Mouse (Mus musculus) intestine, embryonic 14.5 days (tissue): ENCODE data around the gene Med21. TPM values are rescaled to one million over a fixed set of nuclear protein-coding genes. Genes with fewer than 3 reads are reported as not detected.

Source experiments
- ATAC-seq: fragments of 200-750 bp; cut with Nextera tagmentation; replicated peaks from 2 replicates; pipeline ENCODE4 v1.8.0; 2017; ENCODE audit warnings: low read depth, moderate number of reproducible peaks, moderate TSS enrichment, moderate library complexity; ENCODE audit not compliant: low FRiP score, low TSS enrichment
- DNase-seq: peaks from one replicate; pipeline ENCODE4 v3.0.0-alpha.2; 2018; ENCODE audit warnings: low spot score
- H3K27ac ChIP-seq: fragments of 300-500 bp; sonication (generic); 2 replicates; pipeline ENCODE4 v1.5.1; 2014; ENCODE audit warnings: low read depth, mild to moderate bottlenecking, control low read depth
- H3K27me3 ChIP-seq: fragments of 300-500 bp; sonication (generic); replicated peaks from 2 replicates; pipeline ENCODE4 v1.6.1; 2014; ENCODE audit warnings: low read length, control low read depth; ENCODE audit not compliant: control insufficient read depth, insufficient read depth
- H3K36me3 ChIP-seq: fragments of 300-500 bp; sonication (generic); 2 replicates; pipeline ENCODE4 v1.6.1; 2014; ENCODE audit warnings: low read length, control low read depth; ENCODE audit not compliant: control insufficient read depth, insufficient read depth
- H3K4me1 ChIP-seq: fragments of 300-500 bp; sonication (generic); replicated peaks from 2 replicates; pipeline ENCODE4 v1.6.1; 2014; ENCODE audit warnings: low read length, control low read depth, mixed read lengths; ENCODE audit not compliant: control insufficient read depth, insufficient read depth
- H3K4me2 ChIP-seq: fragments of 300-500 bp; sonication (generic); 2 replicates; pipeline ENCODE4 v1.6.1; 2014; ENCODE audit warnings: low read length
- H3K4me3 ChIP-seq: fragments of 300-500 bp; sonication (generic); 2 replicates; pipeline ENCODE4 v1.5.1; 2014; ENCODE audit warnings: low read depth, low read length, control low read depth, mixed read lengths
- H3K9ac ChIP-seq: fragments of 300-500 bp; sonication (generic); 2 replicates; pipeline ENCODE4 v1.6.1; 2014; ENCODE audit warnings: mild to moderate bottlenecking, low read length
- H3K9me3 ChIP-seq: fragments of 300-500 bp; sonication (generic); 2 replicates; pipeline ENCODE4 v1.6.1; 2016; ENCODE audit warnings: low read length, control low read depth; ENCODE audit not compliant: control insufficient read depth
- WGBS: fragments of 180-500 bp; shearing (Covaris S2); extraction: QIAGEN DNeasy Blood & Tissue Kit; methylation state at CpG from one replicate; pipeline ENCODE4 v1.1.7; 2014; 5-methylcytosine and 5-hydroxymethylcytosine counted together
- polyA plus RNA-seq: library from polyadenylated mRNA; unstranded; fragments of >200 nt; fragmentation: Nextera tagmentation; extraction: Ambion mirVana; gene quantifications from 2 replicates; pipeline ENCODE4 v1.2.1, GENCODE M21; 2014

The Med21 gene
- polyA plus RNA-seq = 119 and 124 TPM in 2 replicates

DNA sequence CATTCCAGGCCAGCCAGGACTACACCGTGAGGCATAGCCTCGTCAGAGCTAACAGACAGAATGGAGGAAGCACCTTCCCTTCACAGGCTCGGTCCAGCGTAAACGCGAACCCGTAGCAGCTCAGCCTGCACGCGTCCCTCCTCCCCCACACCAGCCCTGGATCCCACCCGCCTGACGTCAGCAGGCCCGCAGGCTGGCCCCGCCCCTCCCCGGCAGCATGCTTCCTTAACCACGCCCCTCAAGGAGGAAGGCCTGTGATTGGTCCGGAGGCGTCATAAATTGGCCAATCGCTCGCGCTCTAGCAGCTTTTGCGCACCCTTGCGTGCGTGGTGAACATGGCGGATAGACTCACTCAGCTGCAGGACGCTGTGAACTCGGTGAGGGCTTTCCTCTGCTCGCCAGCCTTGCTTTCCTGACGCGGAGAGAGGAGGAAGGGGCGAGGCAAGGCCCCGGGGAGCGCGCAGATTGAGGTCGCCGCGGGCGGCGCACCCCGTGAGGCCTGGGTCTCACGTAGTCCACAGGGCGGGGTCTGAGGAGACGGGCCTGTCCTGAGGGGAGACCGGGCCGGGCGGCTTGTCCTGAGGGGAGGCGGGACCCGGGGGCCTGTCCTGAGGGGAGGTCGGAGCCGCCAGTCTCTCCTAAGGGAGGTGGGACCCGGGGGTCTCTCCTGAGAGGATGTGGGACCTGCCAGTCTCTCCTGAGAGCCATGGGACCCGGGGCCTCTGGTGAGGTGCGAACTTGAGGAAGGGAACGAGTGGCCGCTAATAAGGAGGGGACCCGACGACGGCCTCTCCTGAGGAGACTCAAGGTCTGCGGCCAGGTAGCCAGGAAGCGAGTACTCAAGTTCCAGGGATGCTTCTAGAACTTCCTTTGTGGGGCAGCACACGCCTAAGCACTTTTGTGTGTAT, at the start of gene Med21, which contains the start of gene Tm7sf3:
TSS of gene Med21 (plus strand) at position 272 of the 908 bp plus-strand sequence.
TSS of gene Tm7sf3 (minus strand) at position 549 of the 908 bp plus-strand sequence.
- peak within 1 kb of the TSS; percentile 87 for H3K4me2 ChIP-seq
- DNase-seq (peak; percentile 98), ATAC-seq (peak; percentile 97)
- H3K4me3 ChIP-seq = peak within 1 kb of the TSS; percentile 76
- peaks cover 8% of the 10 kb centered on the region for H3K4me1 ChIP-seq
- H3K27ac ChIP-seq = peak within 1 kb of the TSS; percentile 90
- H3K9ac ChIP-seq = peak within 1 kb of the TSS; percentile 86
- under 1% methylated on average over 59 of the region's 60 CpGs for WGBS
- no peaks in the 10 kb centered on the region for H3K9me3 ChIP-seq
- no peaks in the 10 kb centered on the region for H3K27me3 ChIP-seq
- no peaks in the 10 kb centered on the region for H3K36me3 ChIP-seq

- no peak for ATAC-seq
- no peak overlapping the region for H3K27ac ChIP-seq
- peak; percentile 35 for DNase-seq
- no peak overlapping the region for H3K4me3 ChIP-seq
- no peak overlapping the region for H3K4me2 ChIP-seq
- no peaks in the 10 kb centered on the region for H3K4me1 ChIP-seq
- H3K9me3 ChIP-seq = no peaks in the 10 kb centered on the region
- H3K9ac ChIP-seq = no peak overlapping the region
- H3K27me3 ChIP-seq = no peaks in the 10 kb centered on the region
- 83% methylated on average over 4 of the region's 4 CpGs for WGBS
- peaks cover 73% of the 10 kb centered on the region for H3K36me3 ChIP-seq
Measured at GRCm38 (mm10) chr6:146602601-146603000, 39.7 kb upstream of the Med21 start.

- peak; percentile 43 for DNase-seq
- H3K9me3 ChIP-seq = no peaks in the 10 kb centered on the region
- H3K9ac ChIP-seq = no peak overlapping the region
- ATAC-seq = no peak
- H3K36me3 ChIP-seq = peaks cover 67% of the 10 kb centered on the region
- no peak overlapping the region for H3K4me2 ChIP-seq
- no peak overlapping the region for H3K4me3 ChIP-seq
- 82% methylated on average over 10 of the region's 10 CpGs for WGBS
- H3K27me3 ChIP-seq = no peaks in the 10 kb centered on the region
- H3K27ac ChIP-seq = no peak overlapping the region
- H3K4me1 ChIP-seq = no peaks in the 10 kb centered on the region
Measured at GRCm38 (mm10) chr6:146603651-146604050, 38.7 kb upstream of the Med21 start.

DNA sequence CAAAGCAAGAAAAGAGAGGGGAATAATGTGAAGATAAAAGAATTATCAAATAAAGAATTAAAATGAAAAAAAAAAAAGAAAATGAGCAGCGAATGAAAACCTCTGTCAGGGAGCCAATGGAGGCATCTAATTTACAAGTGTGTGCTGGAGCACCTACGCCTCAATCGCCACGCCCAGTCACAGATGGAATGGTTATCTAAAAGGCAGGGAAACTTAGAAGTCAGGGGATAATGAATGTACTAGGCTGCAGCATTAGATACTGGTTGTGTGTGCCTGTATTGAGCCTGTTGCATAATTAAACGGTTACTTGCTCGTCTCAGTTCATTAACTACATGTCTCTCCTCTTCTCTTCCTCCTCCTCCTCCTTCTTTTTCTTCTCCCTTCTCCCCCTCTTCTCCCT, 31.0 kb upstream of the Med21 start:
- Histone ChIP-seq H3K9ac (no peak overlapping the region), H3K4me3 (no peak overlapping the region), H3K27me3 (no peaks in the 10 kb centered on the region), H3K27ac (no peak overlapping the region), H3K36me3 (peaks cover 37% of the 10 kb centered on the region), H3K4me1 (no peaks in the 10 kb centered on the region), H3K4me2 (no peak overlapping the region), H3K9me3 (no peaks in the 10 kb centered on the region)
- ATAC-seq (no peak), DNase-seq (no peak)
- WGBS = 90% methylated on average over 6 of the region's 6 CpGs

DNA sequence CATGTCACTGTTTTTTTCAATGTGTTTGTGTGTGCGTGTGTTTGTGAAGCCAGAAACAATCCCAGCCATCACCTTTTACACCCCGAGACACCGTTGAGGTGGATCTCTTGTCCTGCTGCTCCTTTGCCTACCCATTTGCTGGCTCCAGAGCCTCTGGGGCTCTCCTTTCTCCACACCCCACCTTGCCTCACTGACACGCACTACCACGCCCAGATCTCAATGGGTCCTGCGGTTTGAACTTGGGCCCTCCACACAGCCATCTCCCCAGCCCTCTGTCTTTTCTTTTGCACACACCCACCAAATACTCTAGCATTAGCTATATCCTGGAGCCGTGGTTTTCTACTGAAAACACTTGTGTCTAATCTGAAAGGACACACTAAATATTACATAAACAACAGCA, 30.4 kb upstream of the Med21 start:
- H3K4me2 ChIP-seq = no peak overlapping the region
- H3K9ac ChIP-seq = no peak overlapping the region
- no peaks in the 10 kb centered on the region for H3K9me3 ChIP-seq
- no peak overlapping the region for H3K27ac ChIP-seq
- no peaks in the 10 kb centered on the region for H3K4me1 ChIP-seq
- 90% methylated on average over 7 of the region's 7 CpGs for WGBS
- H3K36me3 ChIP-seq = peaks cover 35% of the 10 kb centered on the region
- no peak overlapping the region for H3K4me3 ChIP-seq
- no peaks in the 10 kb centered on the region for H3K27me3 ChIP-seq
- DNase-seq (no peak), ATAC-seq (no peak)

- Histone ChIP-seq H3K27me3 (no peaks in the 10 kb centered on the region), H3K4me2 (no peak overlapping the region), H3K4me1 (no peaks in the 10 kb centered on the region), H3K9ac (no peak overlapping the region), H3K9me3 (no peaks in the 10 kb centered on the region), H3K27ac (no peak overlapping the region), H3K4me3 (no peak overlapping the region), H3K36me3 (peaks cover 35% of the 10 kb centered on the region)
- 91% methylated on average over 5 of the region's 5 CpGs for WGBS
- no peak for DNase-seq
- ATAC-seq = no peak
Measured at GRCm38 (mm10) chr6:146612736-146613135, 29.6 kb upstream of the Med21 start.

GRCm38 (mm10) chr6:146613907-146614306, 28.4 kb upstream of the Med21 start:
- Histone ChIP-seq H3K9me3 (no peaks in the 10 kb centered on the region), H3K9ac (no peak overlapping the region), H3K27ac (no peak overlapping the region), H3K4me2 (no peak overlapping the region), H3K4me3 (no peak overlapping the region), H3K36me3 (peaks cover 43% of the 10 kb centered on the region), H3K27me3 (no peaks in the 10 kb centered on the region), H3K4me1 (no peaks in the 10 kb centered on the region)
- 91% methylated on average over 5 of the region's 5 CpGs for WGBS
- no peak for ATAC-seq
- no peak for DNase-seq

GRCm38 (mm10) chr6:146614541-146614940, 27.8 kb upstream of the Med21 start:
- no peak overlapping the region for H3K27ac ChIP-seq
- peaks cover 39% of the 10 kb centered on the region for H3K36me3 ChIP-seq
- no peak overlapping the region for H3K4me2 ChIP-seq
- no peaks in the 10 kb centered on the region for H3K27me3 ChIP-seq
- DNase-seq (no peak), ATAC-seq (no peak)
- 86% methylated on average over 5 of the region's 5 CpGs for WGBS
- no peaks in the 10 kb centered on the region for H3K4me1 ChIP-seq
- H3K9me3 ChIP-seq = no peaks in the 10 kb centered on the region
- no peak overlapping the region for H3K4me3 ChIP-seq
- no peak overlapping the region for H3K9ac ChIP-seq

GRCm38 (mm10) chr6:146615891-146616290, 26.5 kb upstream of the Med21 start:
- no peak for ATAC-seq
- peaks cover 28% of the 10 kb centered on the region for H3K36me3 ChIP-seq
- no peak overlapping the region for H3K9ac ChIP-seq

More at GRCm38 (mm10) chr6:146615891-146616290, 26.5 kb upstream of the Med21 start:
- no peaks in the 10 kb centered on the region for H3K27me3 ChIP-seq
- no peaks in the 10 kb centered on the region for H3K9me3 ChIP-seq
- no peak overlapping the region for H3K27ac ChIP-seq
- no peak for DNase-seq
- no peak overlapping the region for H3K4me3 ChIP-seq
- H3K4me2 ChIP-seq = no peak overlapping the region
- no peaks in the 10 kb centered on the region for H3K4me1 ChIP-seq
- WGBS = 92% methylated on average over 8 of the region's 8 CpGs
